ENCODE assay signal across 12 mouse cellular contexts in the genomic region with DNA sequence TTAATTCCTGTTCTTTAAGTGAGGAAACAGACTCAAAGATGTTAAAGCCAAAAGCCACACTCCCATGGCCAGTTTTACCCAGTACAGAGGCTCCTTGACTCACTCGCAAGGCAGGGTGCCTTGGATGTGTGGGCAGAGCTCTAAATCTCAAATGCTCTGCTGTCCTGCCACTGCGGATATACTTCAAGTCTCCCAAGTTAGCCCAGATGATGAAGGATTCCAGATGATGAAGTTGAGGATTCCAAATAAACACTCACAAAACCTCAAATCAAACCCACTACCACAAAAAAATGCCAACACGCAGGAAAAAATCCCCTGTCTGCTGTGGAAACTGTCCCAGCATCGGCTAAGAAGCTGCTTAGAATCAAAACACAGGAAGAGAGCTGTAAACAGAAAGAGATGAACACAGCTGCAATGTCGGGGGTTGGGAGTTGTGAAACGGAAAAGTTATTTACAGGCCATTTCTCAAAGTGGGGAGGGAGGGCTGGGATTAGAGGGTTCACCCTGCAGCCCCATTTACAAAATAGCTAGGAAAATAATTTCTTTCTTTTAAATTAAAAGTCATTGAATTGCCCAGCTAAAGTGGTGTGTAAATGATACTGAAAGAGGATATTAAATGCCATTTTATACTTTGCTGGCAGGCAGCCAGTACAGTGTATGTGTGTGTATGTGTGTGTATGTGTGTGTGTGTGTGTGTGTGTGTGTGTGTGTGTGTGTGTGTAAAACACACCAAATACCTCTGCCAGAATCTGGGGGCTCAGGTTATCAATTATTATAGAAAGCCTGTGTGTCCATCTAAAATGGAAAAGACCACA.
DNase-seq lines count a peak whose midpoint lies in the region; ATAC-seq and TF ChIP-seq lines count a peak whose summit lies in the region.
"Had no signal": no experiment of that assay in that cellular context is flagged by ENCODE, and none has a peak within 500 bp of the region (broad histone marks: within the 10 kb centered on the region; RNA-seq: fewer than 3 reads in every experiment).

No protein-coding gene starts in this region.

- no peak for TF ChIP-seq CTCF in hindbrain, postnatal 0 days (IDR thresholded peaks at IDR 0.05; ENCODE audit: low read depth)
- TF ChIP-seq CTCF in intestine, postnatal 0 days (IDR thresholded peaks at IDR 0.05; ENCODE audit: low read depth): no peak

- H3K27ac ChIP-seq in hindbrain, embryonic 13.5 days: no peak overlapping the region
- no peak overlapping the region for H3K27ac ChIP-seq in hindbrain, postnatal 0 days
- peak overlapping the region; percentile 60 for H3K27ac ChIP-seq in intestine, postnatal 0 days (ENCODE audit: low read depth, low read length)

- H3K4me2 ChIP-seq in hindbrain, embryonic 13.5 days: no peak overlapping the region
- no peak overlapping the region for H3K4me2 ChIP-seq in hindbrain, postnatal 0 days (ENCODE audit: low read depth, low read length)
- H3K4me2 ChIP-seq in intestine, postnatal 0 days (replicated peaks; ENCODE audit: low read depth): no peak overlapping the region

- H3K4me3 ChIP-seq in hindbrain, embryonic 13.5 days: no peak overlapping the region
- no peak overlapping the region for H3K4me3 ChIP-seq in hindbrain, postnatal 0 days (ENCODE audit: low read length)
- H3K4me3 ChIP-seq in intestine, postnatal 0 days (ENCODE audit: low read depth, low read length): no peak overlapping the region

- WGBS in hindbrain, embryonic 13.5 days: 53% methylated on average over 6 of the region's 6 CpGs
- 49% methylated on average over 6 of the region's 6 CpGs for WGBS in hindbrain, postnatal 0 days
- WGBS in intestine, postnatal 0 days: 43% methylated on average over 6 of the region's 6 CpGs

- no peaks in the 10 kb centered on the region for H3K36me3 ChIP-seq in hindbrain, embryonic 13.5 days
- no peaks in the 10 kb centered on the region for H3K36me3 ChIP-seq in hindbrain, postnatal 0 days (ENCODE audit: insufficient read depth, low read length)
- H3K36me3 ChIP-seq in intestine, postnatal 0 days (ENCODE audit: control insufficient read depth, insufficient read depth): no peaks in the 10 kb centered on the region
- H3K36me3 ChIP-seq in splenic B cell, adult 2 months (ENCODE audit: control insufficient read depth, insufficient read depth, low read length, poor library complexity, severe bottlenecking): no peaks in the 10 kb centered on the region

- no peak for DNase-seq in hindbrain, postnatal 0 days (ENCODE audit: low spot score)
- DNase-seq in T-cell, adult 2 months (ENCODE audit: low spot score): peak; percentile 16
- DNase-seq in splenic B cell, adult 2 months (ENCODE audit: low read depth, low spot score): peak; percentile 33
- DNase-seq in layer of hippocampus, postnatal 36 days: no peak
- DNase-seq in MN1 (ENCODE audit: low spot score): no peak
- DNase-seq: adrenal gland, adult 2 months; cerebellum, adult 9-11 months; heart, postnatal 10 days had no signal

- no peak for ATAC-seq in hindbrain, embryonic 13.5 days (ENCODE audit: low FRiP score)
- ATAC-seq in hindbrain, postnatal 0 days: no peak
- ATAC-seq in intestine, postnatal 0 days: no peak
- ATAC-seq in frontal cortex, adult (ENCODE audit: low TSS enrichment): no peak
- ATAC-seq: forebrain, embryonic 14.5 days had no signal

- H3K9me3 ChIP-seq in hindbrain, embryonic 13.5 days: no peaks in the 10 kb centered on the region
- no peaks in the 10 kb centered on the region for H3K9me3 ChIP-seq in hindbrain, postnatal 0 days (ENCODE audit: low read length)
- no peaks in the 10 kb centered on the region for H3K9me3 ChIP-seq in intestine, postnatal 0 days (ENCODE audit: control insufficient read depth)

- H3K4me1 ChIP-seq in hindbrain, embryonic 13.5 days (replicated peaks): peaks cover 20% of the 10 kb centered on the region
- H3K4me1 ChIP-seq in hindbrain, postnatal 0 days (ENCODE audit: insufficient read depth, low read length): peaks cover 9% of the 10 kb centered on the region; the same call in 1 of the 2 replicates
- H3K4me1 ChIP-seq in intestine, postnatal 0 days (replicated peaks; ENCODE audit: control insufficient read depth, insufficient read depth, low read length): no peaks in the 10 kb centered on the region; the same call in 1 of the 2 replicates

- 0 out of 2 replicates have a peak overlapping the region, but pooled peaks have one; percentile 19 for H3K9ac ChIP-seq in hindbrain, embryonic 13.5 days
- no peak overlapping the region for H3K9ac ChIP-seq in hindbrain, postnatal 0 days (replicated peaks; ENCODE audit: low read length)
- no peak overlapping the region for H3K9ac ChIP-seq in intestine, postnatal 0 days (ENCODE audit: low read depth, low read length)

- H3K27me3 ChIP-seq in hindbrain, embryonic 13.5 days: 0 out of 2 replicates have a peak, but pooled peaks cover 4% of the 10 kb centered on the region
- H3K27me3 ChIP-seq in hindbrain, postnatal 0 days (ENCODE audit: insufficient read depth, low read length): no peaks in the 10 kb centered on the region
- H3K27me3 ChIP-seq in intestine, postnatal 0 days (replicated peaks; ENCODE audit: control insufficient read depth, insufficient read depth, low read length): no peaks in the 10 kb centered on the region
- no peaks in the 10 kb centered on the region for H3K27me3 ChIP-seq in splenic B cell, adult 2 months (ENCODE audit: control insufficient read depth, insufficient read depth, low read length, poor library complexity, severe bottlenecking)

Comparison
In these comparisons a context has a peak if more than half of its experiments do, and no peak if none do; other contexts are left out.
1. DNase-seq: peak in T-cell, adult 2 months (single experiment) and splenic B cell, adult 2 months (single experiment); none in hindbrain, postnatal 0 days (single experiment), layer of hippocampus, postnatal 36 days (0 of 2) and MN1 (single experiment).